Mouse (Mus musculus): ENCODE measurements around the gene Pik3r5. TPM values are rescaled to one million over a fixed set of nuclear protein-coding genes. Genes with fewer than 3 reads are reported as not detected.
A peak's percentile ranks its signal among the peaks of the same experiment; 100 is the strongest.

The Pik3r5 gene
- polyA plus RNA-seq, 1 experiment from 2014 or later: 0.19 TPM

DNA sequence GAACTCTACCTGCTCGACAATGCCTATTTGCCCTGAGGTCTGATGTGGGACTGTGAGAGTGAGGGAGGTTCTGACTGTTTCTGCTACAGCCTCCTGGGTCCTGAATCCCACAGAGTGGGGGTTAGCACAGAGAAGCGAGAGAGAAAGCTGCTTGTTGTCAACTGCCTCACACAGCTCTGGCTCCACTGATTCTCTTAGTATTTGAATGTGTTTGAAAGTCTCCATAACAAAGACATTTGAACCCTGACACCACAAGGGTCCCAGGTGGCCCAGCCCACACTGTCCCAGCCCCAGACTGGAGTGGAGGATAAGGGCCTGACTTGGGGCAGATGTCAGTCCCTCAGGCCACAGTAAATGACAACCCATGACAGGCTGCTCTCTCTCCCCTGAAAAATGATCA, 57.3 kb downstream of the Pik3r5 start:
- Histone ChIP-seq H3K9ac (ENCODE audit: low read depth, low read length) (no peak overlapping the region), H3K4me2 (no peak overlapping the region), H3K27me3 (ENCODE audit: control insufficient read depth, insufficient read depth, low read length) (peaks cover 4% of the 10 kb centered on the region; the same call in 1 of the 2 replicates), H3K36me3 (ENCODE audit: control insufficient read depth, insufficient read depth, low read length) (no peaks in the 10 kb centered on the region), H3K27ac (ENCODE audit: low read depth, low read length) (no peak overlapping the region), H3K4me3 (ENCODE audit: low read depth, low read length) (no peak overlapping the region), H3K4me1 (ENCODE audit: control insufficient read depth, insufficient read depth, low read length) (no peaks in the 10 kb centered on the region), H3K9me3 (replicated peaks; ENCODE audit: control insufficient read depth, low read length) (no peaks in the 10 kb centered on the region)
- 35% methylated on average over 2 of the region's 2 CpGs for WGBS (ENCODE audit: insufficient replicate concordance)
- ATAC-seq (replicated peaks; ENCODE audit: insufficient number of reproducible peaks, low FRiP score, low TSS enrichment): no peak

DNA sequence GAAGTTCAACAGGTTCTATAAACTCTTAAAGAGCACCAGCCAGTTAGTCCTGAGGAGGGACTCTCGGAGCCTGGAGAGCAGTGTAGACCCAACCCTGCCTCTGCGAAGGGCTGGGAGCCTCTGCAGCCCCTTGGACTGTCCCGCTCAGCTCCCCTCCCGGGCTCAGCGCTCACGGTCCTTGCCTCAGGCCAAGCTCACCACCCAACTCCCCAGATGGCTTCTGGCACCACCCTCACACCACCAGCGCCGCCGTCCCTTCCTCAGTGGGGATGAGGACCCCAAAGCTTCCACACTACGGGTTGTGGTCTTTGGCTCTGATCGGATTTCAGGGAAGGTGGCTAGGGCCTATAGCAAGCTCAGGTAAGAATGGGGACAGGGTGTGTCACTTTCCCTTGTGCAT, 60.7 kb downstream of the Pik3r5 start:
- Histone ChIP-seq H3K27me3 (ENCODE audit: control insufficient read depth, insufficient read depth, low read length) (peaks cover 4% of the 10 kb centered on the region; the same call in 1 of the 2 replicates), H3K9ac (ENCODE audit: low read depth, low read length) (no peak overlapping the region), H3K27ac (ENCODE audit: low read depth, low read length) (no peak overlapping the region), H3K4me1 (ENCODE audit: control insufficient read depth, insufficient read depth, low read length) (peaks cover 5% of the 10 kb centered on the region; the same call in 1 of the 2 replicates), H3K4me3 (ENCODE audit: low read depth, low read length) (no peak overlapping the region), H3K36me3 (ENCODE audit: control insufficient read depth, insufficient read depth, low read length) (no peaks in the 10 kb centered on the region), H3K4me2 (no peak overlapping the region), H3K9me3 (replicated peaks; ENCODE audit: control insufficient read depth, low read length) (no peaks in the 10 kb centered on the region)
- WGBS (ENCODE audit: insufficient replicate concordance): 83% methylated on average over 11 of the region's 11 CpGs
- ATAC-seq (replicated peaks; ENCODE audit: insufficient number of reproducible peaks, low FRiP score, low TSS enrichment): no peak

DNA sequence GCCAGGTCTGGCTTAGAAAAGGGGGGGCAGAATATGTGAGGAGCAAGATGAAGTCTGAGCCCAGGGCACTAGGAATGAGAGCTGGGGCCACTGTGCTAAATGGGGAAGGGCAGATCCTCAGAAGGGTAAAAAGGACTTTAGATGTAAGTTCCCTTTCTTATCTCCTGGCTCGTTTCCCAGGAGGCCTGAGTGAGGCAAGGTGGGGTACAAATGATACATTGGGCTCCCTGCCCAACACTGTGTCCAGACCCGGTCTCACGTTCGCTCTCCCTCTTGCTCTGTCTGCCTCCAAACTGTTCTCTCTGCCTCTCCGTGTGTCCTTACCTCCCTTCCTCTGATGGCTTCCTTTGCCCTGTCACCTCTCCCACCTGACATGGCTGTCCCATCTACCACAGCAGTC, 61.8 kb downstream of the Pik3r5 start:
- ATAC-seq (replicated peaks; ENCODE audit: insufficient number of reproducible peaks, low FRiP score, low TSS enrichment): no peak
- Histone ChIP-seq H3K4me2 (no peak overlapping the region), H3K4me3 (ENCODE audit: low read depth, low read length) (no peak overlapping the region), H3K4me1 (ENCODE audit: control insufficient read depth, insufficient read depth, low read length) (peaks cover 5% of the 10 kb centered on the region; the same call in 1 of the 2 replicates), H3K9ac (ENCODE audit: low read depth, low read length) (no peak overlapping the region), H3K27me3 (ENCODE audit: control insufficient read depth, insufficient read depth, low read length) (peaks cover 4% of the 10 kb centered on the region; the same call in 1 of the 2 replicates), H3K9me3 (replicated peaks; ENCODE audit: control insufficient read depth, low read length) (no peaks in the 10 kb centered on the region), H3K36me3 (ENCODE audit: control insufficient read depth, insufficient read depth, low read length) (no peaks in the 10 kb centered on the region), H3K27ac (ENCODE audit: low read depth, low read length) (no peak overlapping the region)
- WGBS (ENCODE audit: insufficient replicate concordance): 65% methylated on average over 5 of the region's 5 CpGs

DNA sequence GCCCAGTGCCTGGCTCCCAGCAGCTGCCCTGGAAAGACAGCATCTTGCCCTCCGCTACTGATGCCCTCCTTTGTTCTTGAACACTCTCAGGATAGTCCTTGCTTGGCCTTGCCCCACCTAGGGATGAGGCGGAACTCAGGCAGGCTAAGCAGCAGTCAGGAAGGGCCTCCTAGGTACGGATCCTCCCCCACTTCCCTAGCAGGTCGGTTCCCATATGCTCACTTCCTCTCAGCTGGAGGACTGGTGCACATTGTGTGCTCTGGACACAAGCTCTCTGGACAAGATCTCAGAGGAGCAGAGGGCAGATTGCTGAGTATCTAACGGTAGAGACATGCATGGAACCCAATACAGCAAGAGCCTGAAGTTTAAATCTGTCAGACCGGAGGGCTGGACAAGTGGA, 65.2 kb downstream of the Pik3r5 start:
- H3K4me1 ChIP-seq (ENCODE audit: control insufficient read depth, insufficient read depth, low read length): peaks cover 7% of the 10 kb centered on the region; the same call in 1 of the 2 replicates
- H3K4me2 ChIP-seq: no peak overlapping the region
- no peak for ATAC-seq (replicated peaks; ENCODE audit: insufficient number of reproducible peaks, low FRiP score, low TSS enrichment)
- peaks cover 12% of the 10 kb centered on the region; the same call in 1 of the 2 replicates for H3K27me3 ChIP-seq (ENCODE audit: control insufficient read depth, insufficient read depth, low read length)
- WGBS (ENCODE audit: insufficient replicate concordance): 59% methylated on average over 6 of the region's 6 CpGs
- H3K4me3 ChIP-seq (ENCODE audit: low read depth, low read length): no peak overlapping the region
- H3K9me3 ChIP-seq (replicated peaks; ENCODE audit: control insufficient read depth, low read length): no peaks in the 10 kb centered on the region
- H3K36me3 ChIP-seq (ENCODE audit: control insufficient read depth, insufficient read depth, low read length): no peaks in the 10 kb centered on the region
- no peak overlapping the region for H3K27ac ChIP-seq (ENCODE audit: low read depth, low read length)
- H3K9ac ChIP-seq (ENCODE audit: low read depth, low read length): no peak overlapping the region

DNA sequence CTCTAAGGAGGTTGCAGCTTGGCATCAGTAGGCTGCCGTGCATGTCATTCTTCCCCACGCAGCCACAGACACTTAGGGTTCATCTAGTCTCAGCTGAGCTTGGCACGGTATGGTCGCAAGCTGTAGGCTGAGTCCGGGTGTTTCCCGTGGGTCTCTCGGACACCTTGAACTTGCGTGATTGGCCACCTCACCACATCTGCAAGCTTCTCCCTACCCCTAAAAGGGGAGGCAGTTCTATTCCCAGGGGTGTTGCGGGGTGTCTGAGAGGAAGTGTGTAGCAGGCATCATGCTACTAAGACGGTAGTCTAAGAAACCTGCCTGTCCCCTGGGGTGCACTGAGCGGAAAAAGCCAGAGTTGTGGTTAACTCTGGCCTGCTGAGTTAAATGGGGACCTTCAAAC, 66.6 kb downstream of the Pik3r5 start:
- WGBS (ENCODE audit: insufficient replicate concordance): 84% methylated on average over 11 of the region's 11 CpGs

DNA sequence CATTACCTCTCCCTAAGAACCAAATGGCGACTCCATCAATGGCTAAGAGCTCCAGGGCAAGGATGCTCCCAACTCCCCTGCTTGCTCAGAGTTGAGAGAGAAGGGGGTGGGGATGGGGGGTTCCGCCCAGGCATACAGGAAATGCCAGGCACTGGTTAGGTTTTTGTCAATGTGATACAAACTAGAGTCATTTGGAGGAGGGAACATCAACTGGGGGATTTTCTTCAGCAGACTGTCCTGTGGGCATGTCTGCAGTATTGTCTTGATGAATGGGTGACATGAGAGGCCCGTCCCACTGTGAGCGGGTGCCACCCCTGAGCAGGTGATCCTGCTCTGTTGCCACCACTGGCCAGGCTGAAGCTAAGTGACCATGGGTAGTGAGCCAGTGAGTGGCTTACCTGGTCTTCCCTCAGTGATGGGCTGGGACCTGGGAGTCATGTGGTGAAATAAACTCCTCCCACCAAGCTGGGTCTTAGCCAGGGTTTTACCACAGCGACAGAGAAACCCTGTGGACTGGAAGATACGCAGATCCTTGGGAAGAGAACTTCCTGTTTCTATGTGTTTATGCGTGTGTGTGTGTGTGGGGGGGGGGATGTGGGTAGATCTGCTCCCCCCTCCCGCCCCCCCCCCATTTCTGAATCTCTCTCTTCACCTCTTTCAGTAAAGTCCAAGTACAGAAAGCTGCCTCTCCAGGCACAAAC, 67.2 kb downstream of the Pik3r5 start:
- no peak for ATAC-seq (replicated peaks; ENCODE audit: insufficient number of reproducible peaks, low FRiP score, low TSS enrichment)
- no peak overlapping the region for H3K4me2 ChIP-seq

More for the DNA sequence above, 66.6 kb downstream of the Pik3r5 start:
- Histone ChIP-seq H3K27me3 (ENCODE audit: control insufficient read depth, insufficient read depth, low read length) (peaks cover 8% of the 10 kb centered on the region; the same call in 1 of the 2 replicates), H3K4me1 (ENCODE audit: control insufficient read depth, insufficient read depth, low read length) (peaks cover 7% of the 10 kb centered on the region; the same call in 1 of the 2 replicates), H3K4me3 (ENCODE audit: low read depth, low read length) (no peak overlapping the region), H3K36me3 (ENCODE audit: control insufficient read depth, insufficient read depth, low read length) (no peaks in the 10 kb centered on the region), H3K4me2 (no peak overlapping the region), H3K27ac (ENCODE audit: low read depth, low read length) (no peak overlapping the region), H3K9me3 (replicated peaks; ENCODE audit: control insufficient read depth, low read length) (no peaks in the 10 kb centered on the region), H3K9ac (ENCODE audit: low read depth, low read length) (no peak overlapping the region)
- ATAC-seq (replicated peaks; ENCODE audit: insufficient number of reproducible peaks, low FRiP score, low TSS enrichment): no peak

DNA sequence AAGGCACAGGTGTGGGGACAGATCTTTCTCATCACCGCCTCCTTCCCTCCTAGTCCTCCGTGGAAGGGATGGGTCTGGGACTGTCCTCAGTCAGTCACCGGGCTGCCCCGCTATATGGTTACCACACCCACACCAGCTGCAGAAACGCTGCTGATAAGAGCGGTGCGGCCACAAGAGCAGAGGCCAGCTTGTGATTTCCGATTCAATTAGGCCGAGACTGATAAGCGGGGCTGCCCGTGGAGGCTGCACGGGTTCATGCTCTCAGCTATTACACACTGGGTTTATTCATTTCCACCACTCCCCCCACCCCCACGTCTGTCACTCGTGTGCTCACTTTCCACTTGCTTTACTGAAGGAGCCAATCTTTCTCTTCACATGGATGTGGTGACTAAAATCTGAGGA, 69.0 kb downstream of the Pik3r5 start:
- Histone ChIP-seq H3K4me3 (ENCODE audit: low read depth, low read length) (no peak overlapping the region), H3K27ac (ENCODE audit: low read depth, low read length) (no peak overlapping the region), H3K4me1 (ENCODE audit: control insufficient read depth, insufficient read depth, low read length) (peaks cover 7% of the 10 kb centered on the region; the same call in 1 of the 2 replicates), H3K4me2 (peak overlapping the region; percentile 36), H3K36me3 (ENCODE audit: control insufficient read depth, insufficient read depth, low read length) (no peaks in the 10 kb centered on the region), H3K27me3 (ENCODE audit: control insufficient read depth, insufficient read depth, low read length) (peaks cover 8% of the 10 kb centered on the region; the same call in 1 of the 2 replicates), H3K9ac (ENCODE audit: low read depth, low read length) (no peak overlapping the region), H3K9me3 (replicated peaks; ENCODE audit: control insufficient read depth, low read length) (no peaks in the 10 kb centered on the region)
- 6% methylated on average over 14 of the region's 14 CpGs for WGBS (ENCODE audit: insufficient replicate concordance)
- ATAC-seq (replicated peaks; ENCODE audit: insufficient number of reproducible peaks, low FRiP score, low TSS enrichment): no peak

More for the DNA sequence above, 67.2 kb downstream of the Pik3r5 start:
- Histone ChIP-seq H3K27ac (ENCODE audit: low read depth, low read length) (no peak overlapping the region), H3K4me3 (ENCODE audit: low read depth, low read length) (no peak overlapping the region), H3K9me3 (replicated peaks; ENCODE audit: control insufficient read depth, low read length) (no peaks in the 10 kb centered on the region), H3K9ac (ENCODE audit: low read depth, low read length) (no peak overlapping the region), H3K36me3 (ENCODE audit: control insufficient read depth, insufficient read depth, low read length) (no peaks in the 10 kb centered on the region), H3K4me1 (ENCODE audit: control insufficient read depth, insufficient read depth, low read length) (peaks cover 7% of the 10 kb centered on the region; the same call in 1 of the 2 replicates), H3K27me3 (ENCODE audit: control insufficient read depth, insufficient read depth, low read length) (peaks cover 8% of the 10 kb centered on the region; the same call in 1 of the 2 replicates)
- 60% methylated on average over 8 of the region's 8 CpGs for WGBS (ENCODE audit: insufficient replicate concordance)

DNA sequence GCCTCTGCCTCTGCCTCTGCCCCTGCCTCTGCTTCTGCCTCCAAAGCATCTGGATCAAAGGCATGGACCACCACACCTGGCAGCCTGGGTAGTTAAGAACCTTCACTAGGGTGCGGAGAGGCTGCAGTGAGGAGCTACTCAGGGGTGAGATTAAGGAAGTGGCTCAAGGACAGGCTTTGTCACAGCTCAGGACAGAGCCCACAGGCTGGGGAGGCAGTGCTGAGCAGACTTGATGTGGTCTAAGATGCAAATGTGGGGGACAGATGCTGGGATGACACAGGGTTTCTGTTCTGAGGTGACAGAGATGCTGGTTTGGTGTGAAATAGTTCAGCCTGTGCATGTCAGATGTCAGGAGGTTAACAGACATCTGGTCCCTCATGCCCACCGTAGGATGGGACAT, 70.5 kb downstream of the Pik3r5 start:
- Histone ChIP-seq H3K9ac (ENCODE audit: low read depth, low read length) (no peak overlapping the region), H3K4me3 (ENCODE audit: low read depth, low read length) (no peak overlapping the region), H3K9me3 (replicated peaks; ENCODE audit: control insufficient read depth, low read length) (no peaks in the 10 kb centered on the region), H3K4me2 (no peak overlapping the region), H3K27ac (ENCODE audit: low read depth, low read length) (no peak overlapping the region), H3K4me1 (ENCODE audit: control insufficient read depth, insufficient read depth, low read length) (0 out of 2 replicates have a peak, but pooled peaks cover 2% of the 10 kb centered on the region), H3K36me3 (ENCODE audit: control insufficient read depth, insufficient read depth, low read length) (no peaks in the 10 kb centered on the region), H3K27me3 (ENCODE audit: control insufficient read depth, insufficient read depth, low read length) (peaks cover 8% of the 10 kb centered on the region; the same call in 1 of the 2 replicates)
- WGBS (ENCODE audit: insufficient replicate concordance): 76% methylated on average over 2 of the region's 2 CpGs
- no peak for ATAC-seq (replicated peaks; ENCODE audit: insufficient number of reproducible peaks, low FRiP score, low TSS enrichment)
